Mouse (Mus musculus): Measurements from ENCODE around the gene Hps4. TPM values are rescaled to one million over a fixed set of nuclear protein-coding genes. Genes with fewer than 3 reads are reported as not detected.

Gene Hps4
- polyA plus RNA-seq, 1 experiment, result 1.3 TPM

- TF ChIP-seq GATA1 (IDR thresholded peaks at IDR 0.05; ENCODE audit: low read length) (no peak), TAL1 (IDR thresholded peaks at IDR 0.05; ENCODE audit: low read length) (no peak)
- no peaks in the 10 kb centered on the region for H3K36me3 ChIP-seq (ENCODE audit: control insufficient read depth)
- no peaks in the 10 kb centered on the region for H3K4me1 ChIP-seq (ENCODE audit: control insufficient read depth)
- no peaks in the 10 kb centered on the region; the same call in 1 of the 2 replicates for H3K27me3 ChIP-seq (ENCODE audit: control insufficient read depth)
- no peak overlapping the region for H3K4me3 ChIP-seq (replicated peaks)
- H3K9me3 ChIP-seq (ENCODE audit: control insufficient read depth, low read length), result no peaks in the 10 kb centered on the region
Measured at GRCm38 (mm10) chr5:112418023-112418422, 75.1 kb downstream of the Hps4 start.

- Histone ChIP-seq H3K9me3 (ENCODE audit: control insufficient read depth, low read length) (no peaks in the 10 kb centered on the region), H3K4me1 (ENCODE audit: control insufficient read depth) (no peaks in the 10 kb centered on the region), H3K4me3 (replicated peaks) (no peak overlapping the region), H3K27me3 (ENCODE audit: control insufficient read depth) (peaks cover 9% of the 10 kb centered on the region), H3K36me3 (ENCODE audit: control insufficient read depth) (no peaks in the 10 kb centered on the region)
- TF ChIP-seq TAL1 (IDR thresholded peaks at IDR 0.05; ENCODE audit: low read length) (no peak), GATA1 (IDR thresholded peaks at IDR 0.05; ENCODE audit: low read length) (no peak)
Measured at GRCm38 (mm10) chr5:112419535-112419934, 76.7 kb downstream of the Hps4 start.

GRCm38 (mm10) chr5:112426635-112427034 is 83.8 kb downstream of the Hps4 start:
- H3K4me3 ChIP-seq (replicated peaks), result no peak overlapping the region
- H3K4me1 ChIP-seq (ENCODE audit: control insufficient read depth), result no peaks in the 10 kb centered on the region
- H3K27me3 ChIP-seq (ENCODE audit: control insufficient read depth), result peaks cover 22% of the 10 kb centered on the region
- TF ChIP-seq TAL1 (IDR thresholded peaks at IDR 0.05; ENCODE audit: low read length) (no peak), GATA1 (IDR thresholded peaks at IDR 0.05; ENCODE audit: low read length) (no peak)
- H3K9me3 ChIP-seq (ENCODE audit: control insufficient read depth, low read length), result no peaks in the 10 kb centered on the region
- H3K36me3 ChIP-seq (ENCODE audit: control insufficient read depth), result no peaks in the 10 kb centered on the region

- Histone ChIP-seq H3K27me3 (ENCODE audit: control insufficient read depth) (peaks cover 22% of the 10 kb centered on the region), H3K9me3 (ENCODE audit: control insufficient read depth, low read length) (no peaks in the 10 kb centered on the region), H3K4me1 (ENCODE audit: control insufficient read depth) (no peaks in the 10 kb centered on the region), H3K4me3 (replicated peaks) (no peak overlapping the region), H3K36me3 (ENCODE audit: control insufficient read depth) (no peaks in the 10 kb centered on the region)
- TF ChIP-seq GATA1 (IDR thresholded peaks at IDR 0.05; ENCODE audit: low read length), result no peak
- TF ChIP-seq TAL1 (IDR thresholded peaks at IDR 0.05; ENCODE audit: low read length), result no peak
Measured at GRCm38 (mm10) chr5:112427283-112427682, 84.4 kb downstream of the Hps4 start.

Other genes starting within 250 kb of the Hps4 start
- gene Cryba4, start 90.6 kb upstream of the Hps4 start, polyA plus RNA-seq (2012), result not detected in 2 replicates
- not detected in 2 replicates for gene Crybb1, start 87.3 kb upstream of the Hps4 start, polyA plus RNA-seq (2012)
- gene Tpst2, start 66.4 kb upstream of the Hps4 start, polyA plus RNA-seq (2012), result 1.5 and 1.9 TPM in 2 replicates
- gene Tfip11, start 16.7 kb upstream of the Hps4 start, polyA plus RNA-seq (2012), result 4.3 and 5.1 TPM in 2 replicates
- gene Srrd, start within 50 bp of the Hps4 start, polyA plus RNA-seq (2012), result 1.0 and 1.9 TPM in 2 replicates
- gene Gm6583, start 12.9 kb downstream of the Hps4 start, polyA plus RNA-seq (2012), result 0.01 TPM in 1 of 2 replicates, not detected in the other
- gene Asphd2, start 51.8 kb downstream of the Hps4 start, polyA plus RNA-seq (2012), result not detected in 2 replicates
- not detected in 2 replicates for gene Gm6588, start 106.3 kb downstream of the Hps4 start, polyA plus RNA-seq (2012)
- gene Sez6l, start 234.1 kb downstream of the Hps4 start, polyA plus RNA-seq (2012), result not detected in 2 replicates